Mouse (Mus musculus) regulatory T cell (primary cell): ENCODE data around the gene Foxp1.

ENCODE experiments used
- in situ Hi-C: fragments of 300-600 bp; cut with MboI, MseI; formaldehyde crosslinking; loops from one replicate; pipeline ENCODE4 v1.15.1; 2025; ENCODE audit warnings: high pct_unique_total_duplicates

Gene Foxp1

GRCm38 (mm10) chr6:99228336-99228870 lies 294.1 kb downstream of the Foxp1 start:
- in situ Hi-C loops = no loop called here

GRCm38 (mm10) chr6:99221147-99221546 lies 301.4 kb downstream of the Foxp1 start:
- in situ Hi-C loops = no loop called here

- in situ Hi-C loops = no loop called here
Observed at GRCm38 (mm10) chr6:99220472-99220871, 302.0 kb downstream of the Foxp1 start.

GRCm38 (mm10) chr6:99217846-99218245 lies 304.7 kb downstream of the Foxp1 start:
- in situ Hi-C loops = no loop called here

GRCm38 (mm10) chr6:99217155-99217554 lies 305.4 kb downstream of the Foxp1 start:
- in situ Hi-C loops = no loop called here

GRCm38 (mm10) chr6:99212461-99212860 lies 310.1 kb downstream of the Foxp1 start:
- in situ Hi-C loops = no loop called here

- in situ Hi-C loops = no loop called here
Observed at GRCm38 (mm10) chr6:99211663-99212333, 310.7 kb downstream of the Foxp1 start.

GRCm38 (mm10) chr6:99210161-99210560 lies 312.4 kb downstream of the Foxp1 start:
- in situ Hi-C loops = no loop called here

- in situ Hi-C loops = no loop called here
Observed at GRCm38 (mm10) chr6:99207226-99207885, 315.2 kb downstream of the Foxp1 start.

- in situ Hi-C loops = no loop called here
Observed at GRCm38 (mm10) chr6:99206437-99206870, 316.1 kb downstream of the Foxp1 start.

- in situ Hi-C loops = no loop called here
Observed at GRCm38 (mm10) chr6:99205587-99206436, 316.7 kb downstream of the Foxp1 start.

- in situ Hi-C loops = no loop called here
Observed at GRCm38 (mm10) chr6:99204780-99205586, 317.5 kb downstream of the Foxp1 start.

GRCm38 (mm10) chr6:99204052-99204779 lies 318.3 kb downstream of the Foxp1 start:
- in situ Hi-C loops = no loop called here

- in situ Hi-C loops = no loop called here
Observed at GRCm38 (mm10) chr6:99203231-99203630, 319.3 kb downstream of the Foxp1 start.

- in situ Hi-C loops = no loop called here
Observed at GRCm38 (mm10) chr6:99202781-99203180, 319.7 kb downstream of the Foxp1 start.

- in situ Hi-C loops = no loop called here
Observed at GRCm38 (mm10) chr6:99201271-99201705, 321.2 kb downstream of the Foxp1 start.

- in situ Hi-C loops = no loop called here
Observed at GRCm38 (mm10) chr6:99200656-99201055, 321.9 kb downstream of the Foxp1 start.

- in situ Hi-C loops = no loop called here
Observed at GRCm38 (mm10) chr6:99199277-99199676, 323.2 kb downstream of the Foxp1 start.

- in situ Hi-C loops = no loop called here
Observed at GRCm38 (mm10) chr6:99193697-99194096, 328.8 kb downstream of the Foxp1 start.

GRCm38 (mm10) chr6:99191636-99192137 lies 330.8 kb downstream of the Foxp1 start:
- in situ Hi-C loops = no loop called here
